Mouse (Mus musculus): Measurements from ENCODE around the gene Lnx1.

The Lnx1 gene

DNA sequence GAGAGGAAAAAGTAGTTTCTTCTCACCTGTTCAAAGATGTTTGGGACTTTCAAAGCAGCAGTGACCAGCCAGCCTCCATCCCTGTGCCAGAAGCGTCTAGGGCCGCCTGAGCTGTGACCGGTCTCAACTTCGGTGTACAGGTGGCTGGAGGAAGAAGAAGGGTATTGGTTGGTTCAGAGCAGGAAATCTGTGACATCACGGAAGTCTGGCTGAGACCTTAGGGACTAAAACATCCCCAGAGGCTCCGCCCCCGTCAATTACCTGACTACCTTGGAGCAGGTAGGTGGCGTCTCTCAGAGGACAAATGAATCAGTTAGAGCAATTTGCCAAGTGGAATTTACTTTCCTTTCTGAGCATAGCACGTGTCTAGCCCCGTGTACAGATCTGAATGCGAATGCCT is at the start of gene Lnx1:
Gene Lnx1 (minus strand): TSS at position 147 of the 400 bp plus-strand sequence.
- in situ Hi-C loops (cut with MboI, MseI) = no loop called here

- in situ Hi-C loops (cut with MboI, MseI) = no loop called here
Measured at GRCm38 (mm10) chr5:74750501-74750900, 47.8 kb upstream of the Lnx1 start.

DNA sequence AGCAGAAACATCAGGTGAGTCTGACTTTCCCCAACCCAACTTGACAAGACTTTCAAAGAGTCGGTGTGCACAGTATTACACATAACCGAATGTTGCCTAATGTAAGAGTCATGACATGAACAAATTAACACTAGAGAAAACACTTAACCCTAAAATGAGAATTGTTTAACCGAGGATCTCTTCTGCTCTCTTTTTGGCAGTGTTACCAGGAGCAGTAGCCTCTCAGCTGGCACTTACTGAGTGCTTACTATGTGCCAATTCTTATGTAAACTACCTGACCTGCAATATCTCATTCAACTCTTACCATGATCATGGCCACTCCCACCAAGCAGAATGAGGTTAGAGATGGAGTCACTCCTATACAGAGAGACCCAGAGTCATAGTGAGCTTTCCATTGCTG is 44.8 kb upstream of the Lnx1 start:
- in situ Hi-C loops (cut with MboI, MseI) = no loop called here

DNA sequence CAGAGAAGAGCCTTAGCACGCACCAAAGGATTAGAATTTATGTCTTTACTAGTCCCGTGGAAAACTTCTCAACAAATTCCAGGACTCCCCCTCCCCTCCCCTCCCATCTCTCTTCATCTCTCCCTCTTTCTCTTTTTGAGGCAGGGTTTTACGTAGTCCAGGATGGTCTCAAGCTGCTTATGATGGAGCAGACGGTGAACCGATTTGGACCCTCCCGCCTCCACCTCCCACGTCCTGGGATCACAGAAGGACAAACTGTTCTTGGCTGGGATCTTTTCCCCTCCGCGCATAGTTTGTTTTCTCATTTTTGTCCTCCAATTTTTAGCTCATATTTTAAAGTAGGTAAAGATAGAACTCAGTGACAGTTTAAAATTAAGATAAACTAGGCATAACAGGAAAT is 38.2 kb upstream of the Lnx1 start:
- in situ Hi-C loops (cut with MboI, MseI) = no loop called here

DNA sequence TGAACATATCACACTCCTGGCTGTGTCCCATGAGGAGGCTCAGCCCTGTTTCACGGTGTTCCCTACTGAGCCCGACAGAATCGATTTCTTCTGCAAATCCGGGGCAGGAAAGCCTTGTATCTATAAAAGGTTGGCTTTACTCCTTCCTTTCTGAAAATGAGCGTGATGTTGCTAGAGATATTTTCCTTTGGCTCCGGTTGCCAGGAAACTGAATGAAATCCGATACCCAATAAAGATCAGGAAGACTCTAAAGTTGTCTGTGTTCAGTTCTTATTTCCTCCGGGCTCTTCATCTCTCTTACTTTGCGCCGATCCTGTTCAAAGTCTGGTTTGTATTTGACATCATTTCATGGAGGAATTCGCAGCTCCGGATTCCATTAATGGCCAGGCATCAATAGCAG is 36.7 kb upstream of the Lnx1 start:
- in situ Hi-C loops (cut with MboI, MseI) = no loop called here

DNA sequence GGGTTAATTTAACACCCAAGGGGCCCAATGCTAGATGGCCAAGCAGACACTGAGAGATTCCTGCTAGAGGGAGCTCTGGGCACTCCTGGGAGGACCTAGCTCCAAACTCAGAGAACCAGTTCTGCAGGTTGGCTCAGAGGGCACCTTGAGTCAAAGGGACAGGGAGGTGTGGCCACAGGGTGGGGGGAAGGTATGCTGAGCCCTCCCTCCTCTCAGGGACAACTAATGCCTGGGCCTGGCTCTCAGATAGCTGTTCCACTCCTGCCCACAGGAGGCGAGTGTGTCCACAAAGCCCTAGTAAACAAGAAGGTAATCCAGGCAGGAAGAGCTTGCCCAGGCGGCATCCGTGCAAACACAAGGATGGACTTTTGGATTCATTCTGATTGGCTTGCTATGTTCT is 35.6 kb upstream of the Lnx1 start:
- in situ Hi-C loops (cut with MboI, MseI) = no loop called here

GRCm38 (mm10) chr5:74733885-74734558 is 31.3 kb upstream of the Lnx1 start:
- in situ Hi-C loops (cut with MboI, MseI) = no loop called here

GRCm38 (mm10) chr5:74732613-74733012 is 29.9 kb upstream of the Lnx1 start:
- in situ Hi-C loops (cut with MboI, MseI) = no loop called here

GRCm38 (mm10) chr5:74730601-74731000 is 27.9 kb upstream of the Lnx1 start:
- in situ Hi-C loops (cut with MboI, MseI) = no loop called here

DNA sequence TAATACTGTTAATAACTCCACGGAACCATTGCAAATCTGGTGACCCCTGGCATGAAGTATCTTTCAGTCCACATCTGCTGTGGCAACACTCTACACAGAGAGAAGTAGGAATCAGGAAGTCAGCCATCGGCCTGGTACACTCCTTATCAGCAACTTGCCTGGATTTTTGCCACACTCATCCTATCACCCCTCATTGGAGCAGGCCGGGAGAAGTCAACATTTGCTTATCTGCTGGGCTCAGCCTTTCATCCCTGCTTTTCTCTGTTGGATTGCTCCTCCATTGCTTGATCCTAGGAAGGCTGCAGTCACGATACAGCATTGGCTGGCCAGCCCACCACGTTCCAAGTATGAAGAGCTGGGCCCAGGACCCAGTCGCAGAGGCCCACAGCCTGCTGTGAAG is 26.9 kb upstream of the Lnx1 start:
- in situ Hi-C loops (cut with MboI, MseI) = no loop called here

GRCm38 (mm10) chr5:74728186-74728585 is 25.5 kb upstream of the Lnx1 start:
- in situ Hi-C loops (cut with MboI, MseI) = no loop called here

DNA sequence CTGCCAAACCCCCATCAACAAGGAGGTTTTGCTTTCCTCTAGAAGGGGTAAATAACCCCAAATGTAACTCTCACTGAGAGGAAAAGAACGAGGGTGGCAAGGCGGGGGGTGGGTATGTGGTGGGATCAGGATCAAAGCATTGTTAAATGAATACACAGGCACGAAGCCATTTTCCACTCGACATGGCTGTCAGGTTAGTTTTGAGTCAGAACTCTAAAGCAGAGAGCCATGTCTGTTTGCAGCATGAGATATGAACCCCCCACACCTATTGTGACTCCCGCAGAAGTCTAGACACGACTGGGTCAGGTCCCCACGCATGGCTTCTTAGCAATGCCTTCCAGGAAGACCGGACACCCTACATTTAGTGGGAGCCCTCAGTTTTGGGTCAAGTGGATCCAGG is 24.6 kb upstream of the Lnx1 start:
- in situ Hi-C loops (cut with MboI, MseI) = no loop called here

DNA sequence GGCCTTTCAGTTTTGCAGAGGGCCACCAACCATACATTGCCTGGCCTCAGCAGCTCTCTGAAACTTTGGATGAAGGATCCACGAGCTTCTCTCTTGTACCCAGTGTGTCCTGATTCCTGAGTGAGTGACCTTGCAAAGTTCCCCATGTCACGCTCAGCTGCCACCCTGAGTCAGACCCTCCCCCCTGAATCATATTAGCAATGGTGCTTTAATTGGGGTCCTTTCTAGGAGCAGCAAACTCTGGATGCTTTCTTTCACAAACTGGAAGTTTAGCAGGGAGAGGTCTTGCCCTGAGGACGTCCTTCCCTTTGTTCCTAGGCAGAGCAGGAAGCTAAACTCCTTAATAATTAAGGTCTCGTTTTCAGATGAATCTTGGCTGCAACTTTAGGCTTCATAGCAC is 22.8 kb upstream of the Lnx1 start:
- in situ Hi-C loops (cut with MboI, MseI) = no loop called here

- in situ Hi-C loops (cut with MboI, MseI) = no loop called here
Measured at GRCm38 (mm10) chr5:74721816-74722215, 19.1 kb upstream of the Lnx1 start.

DNA sequence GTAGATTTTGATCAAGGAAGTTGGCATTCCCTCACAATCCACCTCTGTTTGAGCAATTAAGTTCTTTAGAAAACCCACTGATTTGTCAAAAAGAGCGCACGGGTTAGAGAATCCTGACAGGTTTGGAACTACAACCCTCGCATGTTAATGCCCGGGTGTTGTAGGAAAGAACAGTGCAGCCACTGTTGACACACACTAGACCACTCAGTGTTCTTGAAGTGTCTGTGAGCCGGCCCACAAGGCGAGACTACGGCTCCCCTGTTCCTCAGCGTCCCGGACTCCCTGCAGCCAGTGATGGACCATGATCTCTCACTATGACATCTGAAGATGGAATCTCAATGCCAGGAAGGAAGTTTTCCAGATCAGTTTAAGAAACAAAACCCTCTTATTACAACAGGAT is 17.9 kb upstream of the Lnx1 start:
- in situ Hi-C loops (cut with MboI, MseI) = no loop called here

- in situ Hi-C loops (cut with MboI, MseI) = no loop called here
Measured at GRCm38 (mm10) chr5:74716165-74716564, 13.5 kb upstream of the Lnx1 start.

DNA sequence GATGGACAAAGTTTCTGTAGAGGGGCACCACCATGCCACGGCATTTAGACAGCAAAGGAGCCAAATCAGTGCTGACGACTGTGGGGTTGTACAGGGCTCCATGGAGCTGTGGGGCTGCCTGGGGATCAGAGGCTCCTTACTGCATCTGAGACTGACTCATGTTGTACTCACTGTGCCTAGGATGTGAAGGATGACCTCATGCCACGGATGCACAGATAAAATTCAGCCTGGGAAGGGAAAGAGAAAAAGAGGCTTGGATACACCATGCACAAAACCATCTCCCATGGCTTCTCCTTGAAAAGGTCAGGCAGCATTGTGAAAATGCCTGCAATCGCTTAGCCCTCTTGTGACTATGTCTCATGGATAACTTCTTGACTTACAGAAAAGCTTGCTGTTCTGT is 10.1 kb upstream of the Lnx1 start:
- in situ Hi-C loops (cut with MboI, MseI) = no loop called here

DNA sequence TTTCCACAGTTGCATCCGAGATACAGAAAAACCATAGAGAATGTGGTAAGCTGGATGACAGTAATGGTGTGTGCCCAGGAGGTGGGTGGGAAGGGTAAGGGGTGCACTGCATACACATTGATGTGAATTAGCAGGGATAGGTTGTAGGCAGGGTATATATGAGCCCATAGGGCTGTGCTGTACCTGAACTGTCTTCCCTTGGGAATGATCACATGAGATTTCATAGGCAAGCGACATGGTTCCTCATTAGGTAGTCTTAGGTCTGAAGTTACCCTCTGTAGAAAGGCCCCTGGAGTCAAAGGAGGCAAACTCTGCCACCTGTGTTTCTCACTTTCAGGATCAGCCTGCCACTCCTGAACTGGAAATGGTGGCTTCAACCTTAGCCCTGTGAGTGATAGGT is 9.3 kb upstream of the Lnx1 start:
- in situ Hi-C loops (cut with MboI, MseI) = no loop called here

GRCm38 (mm10) chr5:74711056-74711455 is 8.3 kb upstream of the Lnx1 start:
- in situ Hi-C loops (cut with MboI, MseI) = no loop called here

- in situ Hi-C loops (cut with MboI, MseI) = no loop called here
Measured at GRCm38 (mm10) chr5:74710181-74710580, 7.5 kb upstream of the Lnx1 start.

- in situ Hi-C loops (cut with MboI, MseI) = no loop called here
Measured at GRCm38 (mm10) chr5:74704460-74704790, 1.7 kb upstream of the Lnx1 start.

GRCm38 (mm10) chr5:74703741-74704459 is 1.2 kb upstream of the Lnx1 start:
- in situ Hi-C loops (cut with MboI, MseI) = no loop called here

DNA sequence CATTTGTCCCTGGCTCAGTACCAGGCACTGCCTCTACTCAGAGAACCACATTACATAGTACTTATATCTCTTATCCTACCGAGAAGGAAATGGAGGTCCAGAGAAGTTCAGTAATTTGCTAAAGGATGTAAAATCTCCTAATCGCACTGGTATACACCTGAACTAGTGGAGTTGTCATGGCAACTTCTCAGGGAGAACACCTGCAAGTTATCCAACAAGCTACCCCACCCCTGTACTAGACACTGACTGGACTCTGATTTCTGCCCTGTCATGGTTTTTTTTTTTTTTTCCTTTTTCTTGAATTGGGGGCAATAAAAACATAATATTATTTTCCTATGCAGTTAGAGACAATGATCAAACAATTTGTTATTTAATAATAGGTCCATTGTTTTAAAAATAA is 1.8 kb downstream of the Lnx1 start:
- in situ Hi-C loops (cut with MboI, MseI) = no loop called here

DNA sequence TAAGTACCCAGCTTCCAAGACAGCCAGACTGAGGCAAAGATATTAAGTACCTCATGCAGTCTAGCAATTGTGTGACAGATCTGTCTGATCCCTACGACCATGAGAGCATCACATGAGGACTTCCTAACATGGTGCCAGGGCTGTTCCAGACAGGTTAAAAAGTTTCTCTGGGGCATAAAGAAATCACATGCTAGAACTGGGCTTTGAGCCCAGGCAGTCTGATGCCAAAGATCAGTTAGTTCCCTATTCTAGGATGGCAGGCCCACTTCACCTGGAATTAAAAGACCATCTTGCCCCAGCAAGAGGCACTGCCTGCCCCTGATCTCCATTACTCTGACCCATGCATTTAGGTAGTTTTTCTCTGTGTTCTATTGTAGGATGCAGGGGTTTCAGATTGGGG is 3.0 kb downstream of the Lnx1 start:
- in situ Hi-C loops (cut with MboI, MseI) = no loop called here

All from regulatory T cell (primary cell).